Mouse (Mus musculus) ES-E14 (cell line): ENCODE results near the gene Olfr877. TPM values are rescaled to one million over a fixed set of nuclear protein-coding genes. Genes with fewer than 3 reads are reported as not detected.

Experiments used
- DNase-seq: peaks from one replicate; pipeline ENCODE4 v3.0.0-alpha.2; 2013; ENCODE audit warnings: low read depth, low spot score
- H3K27ac ChIP-seq: 2 replicates; pipeline ENCODE4 v1.5.1; 2012; ENCODE audit warnings: low read depth, mild to moderate bottlenecking, low read length, moderate library complexity, mixed read lengths; ENCODE audit not compliant: poor library complexity, insufficient read depth, severe bottlenecking
- H3K36me3 ChIP-seq: 2 replicates; pipeline ENCODE4 v1.6.1; 2012; ENCODE audit warnings: mild to moderate bottlenecking, low read length, moderate library complexity, mixed read lengths; ENCODE audit not compliant: control insufficient read depth, poor library complexity, insufficient read depth, severe bottlenecking
- H3K4me1 ChIP-seq, 2 experiments: fragments of 150-350 bp in 1 of 2; sonication (generic) in 1 of 2; 2 replicates each; pipeline ENCODE4 v1.6.1; 2012; ENCODE audit warnings: low read length in 2 of 2, mild to moderate bottlenecking in 1 of 2, mixed read lengths in 1 of 2; ENCODE audit not compliant: control insufficient read depth in 2 of 2, insufficient read depth in 2 of 2, poor library complexity in 1 of 2
- H3K4me3 ChIP-seq, 2 experiments: fragments of 150-350 bp in 1 of 2; sonication (generic) in 1 of 2; 2 replicates each; pipeline ENCODE4 v1.5.1; 2012; ENCODE audit warnings: low read length in 2 of 2, low read depth in 1 of 2, mild to moderate bottlenecking in 1 of 2, mixed read lengths in 1 of 2; ENCODE audit not compliant: insufficient read depth in 1 of 2, poor library complexity in 1 of 2, severe bottlenecking in 1 of 2
- H3K9ac ChIP-seq: 2 replicates; pipeline ENCODE4 v1.6.1; 2012; ENCODE audit warnings: low read depth, mild to moderate bottlenecking, low read length, mixed read lengths; ENCODE audit not compliant: poor library complexity, insufficient read depth, severe bottlenecking
- H3K9me3 ChIP-seq: fragments of 150-350 bp; sonication (generic); 2 replicates; pipeline ENCODE4 v1.6.1; 2012; ENCODE audit warnings: low read depth, mild to moderate bottlenecking, low read length; ENCODE audit not compliant: control insufficient read depth, insufficient read depth
- CHD2 ChIP-seq: IDR thresholded peaks from 2 replicates; pipeline ENCODE4 v1.6.1; 2014; ENCODE audit warnings: mild to moderate bottlenecking, low read depth, low read length, inconsistent platforms
- HCFC1 ChIP-seq: IDR thresholded peaks from 2 replicates; pipeline ENCODE4 v1.6.1; 2012; ENCODE audit warnings: low read length, inconsistent platforms, borderline replicate concordance; ENCODE audit not compliant: insufficient read depth
- MAFK ChIP-seq: IDR thresholded peaks from 2 replicates; pipeline ENCODE4 v1.6.1; 2014; ENCODE audit warnings: mild to moderate bottlenecking, low read depth, low read length, inconsistent platforms; ENCODE audit not compliant: insufficient read depth
- ZC3H11A ChIP-seq: IDR thresholded peaks from 2 replicates; pipeline ENCODE4 v1.6.1; 2012; ENCODE audit warnings: low read depth, mild to moderate bottlenecking, inconsistent platforms, low read length, borderline replicate concordance
- ZNF384 ChIP-seq: IDR thresholded peaks from 2 replicates; pipeline ENCODE4 v1.6.1; 2012; ENCODE audit warnings: low read depth, low read length, inconsistent platforms
- in situ Hi-C, 2 experiments: fragments of 600-800 bp; cut with MboI; formaldehyde crosslinking; loops; one replicate each; pipeline ENCODE4 v1.15.1; 2025; ENCODE audit warnings: low sequenced_read_pairs in 2 of 2, inconsistent platforms in 1 of 2; ENCODE audit not compliant: unreplicated experiment in 2 of 2
- total RNA-seq: library from RNA; depleted of rRNA; stranded (reverse); fragments of 300-350 nt; gene quantifications from 2 replicates; pipeline ENCODE4 v1.2.3, GENCODE M21; 2012; rRNA removed

Olfr877 gene
- total RNA-seq, 1 experiment, result not detected

- Histone ChIP-seq H3K27ac (no peak overlapping the region), H3K4me3 (no peak overlapping the region), H3K36me3 (no peaks in the 10 kb centered on the region), H3K9ac (no peak overlapping the region), H3K9me3 (no peaks in the 10 kb centered on the region), H3K4me1 (no peaks in the 10 kb centered on the region)
- TF ChIP-seq HCFC1 (no peak), ZC3H11A (no peak), MAFK (no peak), CHD2 (no peak), ZNF384 (no peak)
- DNase-seq, result no peak
- in situ Hi-C loops, result no loop called here
These were observed 17.0 kb downstream of the Olfr877 start for GRCm38 (mm10) chr9:37871097-37871496.

GRCm38 (mm10) chr9:37871536-37871935, 17.5 kb downstream of the Olfr877 start:
- Histone ChIP-seq H3K36me3 (no peaks in the 10 kb centered on the region), H3K27ac (no peak overlapping the region), H3K9me3 (no peaks in the 10 kb centered on the region), H3K9ac (no peak overlapping the region), H3K4me1 (no peaks in the 10 kb centered on the region), H3K4me3 (no peak overlapping the region)
- TF ChIP-seq ZC3H11A, result no peak
- no peak for TF ChIP-seq ZNF384
- TF ChIP-seq MAFK, result no peak
- no peak for TF ChIP-seq CHD2
- TF ChIP-seq HCFC1, result no peak
- DNase-seq, result no peak
- in situ Hi-C loops, result no loop called here

- TF ChIP-seq HCFC1, result no peak
- no peak for TF ChIP-seq MAFK
- no peak for TF ChIP-seq CHD2
- TF ChIP-seq ZC3H11A, result no peak
- TF ChIP-seq ZNF384, result no peak
- H3K4me1 ChIP-seq, result no peaks in the 10 kb centered on the region
- in situ Hi-C loops, result no loop called here
These were observed 36.9 kb downstream of the Olfr877 start for GRCm38 (mm10) chr9:37890960-37891359.

GRCm38 (mm10) chr9:37896661-37897060, 42.6 kb downstream of the Olfr877 start, which contains the start of gene Olfr145:
Gene Olfr145 (plus strand): TSS chr9:37896724.
- in situ Hi-C loops, result no loop called here
- H3K36me3 ChIP-seq, result no peaks in the 10 kb centered on the region
- no peak for DNase-seq
- H3K4me1 ChIP-seq, result no peaks in the 10 kb centered on the region
- no peak within 1 kb of the TSS for H3K4me3 ChIP-seq
- H3K9ac ChIP-seq, result no peak within 1 kb of the TSS
- TF ChIP-seq MAFK, result no peak
- TF ChIP-seq HCFC1, result no peak
- no peak for TF ChIP-seq CHD2
- no peak for TF ChIP-seq ZNF384
- TF ChIP-seq ZC3H11A, result no peak
- no peak within 1 kb of the TSS for H3K27ac ChIP-seq
- no peaks in the 10 kb centered on the region for H3K9me3 ChIP-seq

More at GRCm38 (mm10) chr9:37890960-37891359, 36.9 kb downstream of the Olfr877 start:
- no peak overlapping the region for H3K9ac ChIP-seq
- no peak overlapping the region for H3K4me3 ChIP-seq
- H3K36me3 ChIP-seq, result no peaks in the 10 kb centered on the region
- no peaks in the 10 kb centered on the region for H3K9me3 ChIP-seq
- no peak overlapping the region for H3K27ac ChIP-seq
- DNase-seq, result no peak

- in situ Hi-C loops, result loop anchor here in 1 of 2 experiments (25.0 kb wide), 1 partner anchor 493 kb away; the partner anchor contains the start of gene Robo4
- no peak for TF ChIP-seq MAFK
- no peak for TF ChIP-seq ZC3H11A
- TF ChIP-seq HCFC1, result no peak
- no peak for TF ChIP-seq ZNF384
- no peak for TF ChIP-seq CHD2
- no peak overlapping the region for H3K9ac ChIP-seq
- no peaks in the 10 kb centered on the region for H3K9me3 ChIP-seq
- no peaks in the 10 kb centered on the region for H3K36me3 ChIP-seq
- no peak overlapping the region for H3K4me3 ChIP-seq
- DNase-seq, result no peak
- no peak overlapping the region for H3K27ac ChIP-seq
- no peaks in the 10 kb centered on the region for H3K4me1 ChIP-seq
These were observed 51.5 kb downstream of the Olfr877 start for GRCm38 (mm10) chr9:37905555-37905954.

Other genes starting within 250 kb of the Olfr877 start
- gene Spa17, start 240.5 kb upstream of the Olfr877 start, total RNA-seq, result 0.95 and 2.7 TPM in 2 replicates
- 84.1 and 120 TPM in 2 replicates for gene Tbrg1, start 197.0 kb upstream of the Olfr877 start, total RNA-seq
- 0.13 TPM in 1 of 2 replicates, not detected in the other for gene Panx3, start 185.0 kb upstream of the Olfr877 start, total RNA-seq
- gene Olfr160, start 138.0 kb upstream of the Olfr877 start, total RNA-seq, result not detected in 2 replicates
- 0.22 TPM in 1 of 2 replicates, not detected in the other for gene Olfr874, start 109.2 kb upstream of the Olfr877 start, total RNA-seq
- not detected in 2 replicates for gene Olfr875, start 82.4 kb upstream of the Olfr877 start, total RNA-seq
- not detected in 2 replicates for gene Olfr876, start 51.2 kb upstream of the Olfr877 start, total RNA-seq
- gene Olfr145, start 42.5 kb downstream of the Olfr877 start, total RNA-seq, result not detected in 2 replicates
- not detected in 2 replicates for gene Olfr878, start 63.6 kb downstream of the Olfr877 start, total RNA-seq
- 1.0 TPM in 2 replicates for gene Olfr881, start 137.6 kb downstream of the Olfr877 start, total RNA-seq
- not detected in 2 replicates for gene Olfr883, start 171.5 kb downstream of the Olfr877 start, total RNA-seq
- 0.05 TPM in 1 of 2 replicates, not detected in the other for gene Olfr884, start 192.3 kb downstream of the Olfr877 start, total RNA-seq
- gene Olfr885, start 207.1 kb downstream of the Olfr877 start, total RNA-seq, result not detected in 2 replicates
- not detected in 2 replicates for gene Olfr887, start 229.8 kb downstream of the Olfr877 start, total RNA-seq